Mouse (Mus musculus) forebrain, postnatal 0 days (tissue): ENCODE results near the gene Sirt1. TPM values are rescaled to one million over a fixed set of nuclear protein-coding genes. Genes with fewer than 3 reads are reported as not detected.
"Not testable (repeated sequence)": the region's sequence is repeated elsewhere in the genome, so short reads cannot be mapped to it uniquely, and the experiment has no call there.

ENCODE experiments used
- ATAC-seq: fragments of 200-750 bp; cut with Nextera tagmentation; 2 replicates; pipeline ENCODE4 v1.8.0; 2017; ENCODE audit warnings: mild to moderate bottlenecking, moderate library complexity
- DNase-seq: peaks from one replicate; pipeline ENCODE4 v3.0.0-alpha.2; 2015
- H3K27ac ChIP-seq: fragments of 300-500 bp; sonication (generic); 2 replicates; pipeline ENCODE4 v1.5.1; 2014; ENCODE audit warnings: low read depth, mild to moderate bottlenecking, antibody characterized with exemption, low read length, moderate library complexity, mixed read lengths
- H3K27me3 ChIP-seq: fragments of 300-500 bp; sonication (generic); 2 replicates; pipeline ENCODE4 v1.6.1; 2014; ENCODE audit warnings: mild to moderate bottlenecking, low read length, mixed read lengths; ENCODE audit not compliant: insufficient read depth
- H3K36me3 ChIP-seq: fragments of 300-500 bp; sonication (generic); 2 replicates; pipeline ENCODE4 v1.6.1; 2014; ENCODE audit warnings: mild to moderate bottlenecking, moderate library complexity; ENCODE audit not compliant: insufficient read depth
- H3K4me1 ChIP-seq: fragments of 300-500 bp; sonication (generic); 2 replicates; pipeline ENCODE4 v1.6.1; 2014; ENCODE audit warnings: antibody characterized with exemption; ENCODE audit not compliant: insufficient read depth
- H3K4me2 ChIP-seq: fragments of 300-500 bp; sonication (generic); 2 replicates; pipeline ENCODE4 v1.6.1; 2014; ENCODE audit warnings: low read depth, mild to moderate bottlenecking, moderate library complexity
- H3K4me3 ChIP-seq: fragments of 300-500 bp; sonication (generic); 2 replicates; pipeline ENCODE4 v1.5.1; 2014; ENCODE audit warnings: low read depth, low read length, mixed read lengths
- H3K9ac ChIP-seq: fragments of 300-500 bp; sonication (generic); 2 replicates; pipeline ENCODE4 v1.6.1; 2014; ENCODE audit warnings: mild to moderate bottlenecking
- H3K9me3 ChIP-seq: fragments of 300-500 bp; sonication (generic); 2 replicates; pipeline ENCODE4 v1.6.1; 2016; ENCODE audit warnings: low read length
- CTCF ChIP-seq: sonication (generic); IDR thresholded peaks from 2 replicates; pipeline ENCODE4 v1.5.1; 2016; ENCODE audit warnings: antibody characterized with exemption, control low read depth, low read depth
- WGBS: fragments of 180-500 bp; shearing (Covaris S2); extraction: QIAGEN DNeasy Blood & Tissue Kit; methylation state at CpG from one replicate; pipeline ENCODE4 v1.1.7; 2014; 5-methylcytosine and 5-hydroxymethylcytosine counted together
- polyA plus RNA-seq: library from polyadenylated mRNA; unstranded; fragments of >200 nt; fragmentation: Nextera tagmentation; extraction: Ambion mirVana; gene quantifications from 2 replicates; pipeline ENCODE4 v1.2.1, GENCODE M21; 2015
- total RNA-seq: library from RNA; depleted of rRNA; stranded (reverse); fragments of >200 nt; gene quantifications from 2 replicates; pipeline ENCODE4 v1.2.3, GENCODE M21; 2014

Sirt1 gene
- total and polyA plus RNA-seq, 2 experiments from 2014 or later, result 3.3 to 28.3 TPM

DNA sequence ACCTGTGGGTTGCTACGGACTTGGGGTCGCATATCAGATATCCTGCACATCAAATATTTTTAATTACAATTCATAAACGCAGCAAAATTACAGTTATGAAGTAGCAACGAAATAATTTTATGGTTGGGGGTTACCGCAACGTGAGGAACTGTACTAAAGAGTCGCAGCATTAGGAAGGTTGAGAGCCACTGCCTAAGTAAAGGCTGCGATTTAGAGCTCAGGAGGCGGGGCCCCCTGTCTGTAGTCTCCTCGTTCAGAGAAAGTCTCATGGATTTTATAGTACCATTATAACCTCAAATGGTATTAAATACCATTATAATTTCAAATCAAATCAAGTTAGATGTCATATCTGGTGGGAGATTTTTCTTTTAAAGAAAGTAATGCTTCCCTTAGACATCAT, 5.5 kb upstream of the Sirt1 start:
- no peaks in the 10 kb centered on the region for H3K27me3 ChIP-seq
- no peaks in the 10 kb centered on the region for H3K36me3 ChIP-seq
- DNase-seq (peak; percentile 7), ATAC-seq (no peak)
- peak overlapping the region; percentile 67 for H3K4me2 ChIP-seq
- WGBS, result 3% methylated on average over 10 of the region's 10 CpGs
- H3K4me3 ChIP-seq, result peak overlapping the region; percentile 56
- no peak for TF ChIP-seq CTCF
- H3K27ac ChIP-seq, result no peak overlapping the region
- H3K9me3 ChIP-seq, result no peaks in the 10 kb centered on the region
- peak overlapping the region; percentile 55 for H3K9ac ChIP-seq
- no peaks in the 10 kb centered on the region for H3K4me1 ChIP-seq

DNA sequence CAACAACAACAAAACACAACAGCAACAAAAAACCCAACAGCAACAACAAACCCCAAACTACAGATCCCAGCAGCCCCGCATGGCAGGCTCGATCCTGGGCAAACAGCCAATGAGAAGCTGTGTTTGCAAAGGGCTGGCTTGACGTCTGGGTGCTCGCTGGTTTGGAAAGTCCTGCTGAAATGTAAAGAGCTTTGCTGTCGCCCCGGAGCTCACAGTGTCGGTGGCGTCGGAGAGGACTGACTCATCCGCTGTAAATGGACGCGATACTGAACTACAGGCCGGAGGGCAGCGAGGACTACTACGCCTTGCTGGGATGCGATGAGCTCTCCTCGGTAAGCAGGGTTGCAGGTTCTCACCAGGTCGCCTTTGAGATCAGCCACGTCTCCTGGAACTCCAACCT, 4.9 kb upstream of the Sirt1 start:
- WGBS, result 2% methylated on average over 19 of the region's 19 CpGs
- peak overlapping the region; percentile 56 for H3K4me3 ChIP-seq
- peak overlapping the region; percentile 55 for H3K9ac ChIP-seq
- TF ChIP-seq CTCF, result no peak
- H3K27ac ChIP-seq, result peak overlapping the region; percentile 16; the same call in 1 of the 2 replicates
- no peaks in the 10 kb centered on the region for H3K36me3 ChIP-seq
- no peaks in the 10 kb centered on the region for H3K27me3 ChIP-seq
- H3K4me1 ChIP-seq, result 0 out of 2 replicates have a peak, but pooled peaks cover 5% of the 10 kb centered on the region
- ATAC-seq (peak; percentile 58), DNase-seq (peak; percentile 89)
- peak overlapping the region; percentile 67 for H3K4me2 ChIP-seq
- H3K9me3 ChIP-seq, result no peaks in the 10 kb centered on the region

DNA sequence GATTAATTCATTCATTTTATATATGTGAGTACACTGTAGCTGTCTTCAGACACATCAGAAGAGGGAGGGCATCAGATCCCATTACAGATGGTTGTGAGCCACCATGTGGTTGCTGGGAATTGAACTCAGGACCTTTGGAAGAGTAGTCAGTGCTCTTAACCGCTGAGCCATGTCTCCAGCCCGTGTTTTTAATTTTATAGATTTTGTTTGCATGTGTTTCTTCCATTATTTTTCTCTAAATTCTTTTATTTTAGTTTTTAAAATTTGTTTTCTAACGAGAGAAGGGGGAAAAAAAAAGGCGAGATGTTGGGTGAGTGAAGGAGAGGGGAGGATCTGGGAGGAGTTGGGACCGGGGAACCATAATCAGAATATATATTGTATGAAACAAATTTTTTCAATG, 4.4 kb upstream of the Sirt1 start:
- peak overlapping the region; percentile 55; the same call in 1 of the 2 replicates for H3K9ac ChIP-seq
- not testable (repeated sequence) for DNase-seq, H3K9me3 ChIP-seq, H3K27ac ChIP-seq, ATAC-seq, H3K36me3 ChIP-seq, H3K4me1 ChIP-seq, H3K27me3 ChIP-seq
- WGBS, result 20% methylated on average over 5 of the region's 5 CpGs
- peak overlapping the region; percentile 67 for H3K4me2 ChIP-seq
- H3K4me3 ChIP-seq, result peak overlapping the region; percentile 56

DNA sequence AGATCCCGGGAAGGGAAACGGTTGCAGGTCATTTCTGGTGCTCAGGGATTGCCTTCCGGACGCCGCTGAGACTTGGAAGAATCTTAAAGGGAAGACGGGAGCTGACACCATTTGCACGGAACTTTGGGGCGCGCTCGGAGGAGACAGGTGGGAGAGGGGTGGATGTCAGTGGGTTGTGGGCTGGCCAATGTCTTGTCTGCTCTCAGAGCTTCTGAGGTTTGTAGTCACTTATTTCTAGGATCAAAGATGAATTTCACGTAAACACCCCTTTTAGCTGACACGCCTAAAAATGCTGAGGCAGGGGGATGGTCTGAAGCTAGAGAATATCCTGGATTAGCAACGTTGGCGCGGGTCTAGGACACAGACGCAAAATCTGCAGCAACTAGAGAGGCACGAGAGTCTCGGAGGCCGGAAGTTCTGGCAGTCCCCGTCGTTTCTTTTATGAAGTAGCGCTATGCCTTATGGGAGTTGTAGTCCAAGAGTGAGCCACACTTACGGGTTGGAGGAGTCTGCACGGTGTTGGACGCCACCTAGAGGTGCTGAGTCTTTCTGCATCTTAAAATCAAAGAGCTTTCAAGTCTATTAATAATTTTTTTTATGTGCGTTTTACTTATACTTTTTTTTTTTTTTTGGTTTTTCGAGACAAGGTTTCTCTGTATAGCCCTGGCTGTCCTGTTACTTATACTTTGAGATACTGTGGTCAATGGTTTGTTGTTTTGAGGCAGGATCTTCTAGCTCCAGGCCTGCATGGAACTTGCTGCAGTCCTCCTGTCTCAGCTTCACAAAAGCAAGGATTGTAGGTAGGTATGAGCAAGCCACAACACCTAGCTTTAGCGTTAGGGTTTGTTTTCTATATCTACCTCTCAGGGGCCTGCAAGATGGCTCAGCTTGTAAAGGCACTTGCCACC, 1.1 kb upstream of the Sirt1 start, which contains the start of gene Dnajc12:
Gene Dnajc12, plus strand, starts transcription at position 72 of the 908 bp plus-strand sequence.
- H3K27ac ChIP-seq, result peak within 1 kb of the TSS; percentile 60; the same call in 1 of the 2 replicates
- peak; percentile 84 for TF ChIP-seq CTCF
- under 1% methylated on average over 28 of the region's 28 CpGs for WGBS
- peak; percentile 97 for DNase-seq
- H3K36me3 ChIP-seq, result no peaks in the 10 kb centered on the region
- peak; percentile 99 for ATAC-seq
- H3K4me1 ChIP-seq, result 0 out of 2 replicates have a peak, but pooled peaks cover 6% of the 10 kb centered on the region
- no peaks in the 10 kb centered on the region for H3K9me3 ChIP-seq
- no peaks in the 10 kb centered on the region for H3K27me3 ChIP-seq
- H3K9ac ChIP-seq, result peak within 1 kb of the TSS; percentile 59
- H3K4me3 ChIP-seq, result peak within 1 kb of the TSS; percentile 56
- H3K4me2 ChIP-seq, result peak within 1 kb of the TSS; percentile 79

DNA sequence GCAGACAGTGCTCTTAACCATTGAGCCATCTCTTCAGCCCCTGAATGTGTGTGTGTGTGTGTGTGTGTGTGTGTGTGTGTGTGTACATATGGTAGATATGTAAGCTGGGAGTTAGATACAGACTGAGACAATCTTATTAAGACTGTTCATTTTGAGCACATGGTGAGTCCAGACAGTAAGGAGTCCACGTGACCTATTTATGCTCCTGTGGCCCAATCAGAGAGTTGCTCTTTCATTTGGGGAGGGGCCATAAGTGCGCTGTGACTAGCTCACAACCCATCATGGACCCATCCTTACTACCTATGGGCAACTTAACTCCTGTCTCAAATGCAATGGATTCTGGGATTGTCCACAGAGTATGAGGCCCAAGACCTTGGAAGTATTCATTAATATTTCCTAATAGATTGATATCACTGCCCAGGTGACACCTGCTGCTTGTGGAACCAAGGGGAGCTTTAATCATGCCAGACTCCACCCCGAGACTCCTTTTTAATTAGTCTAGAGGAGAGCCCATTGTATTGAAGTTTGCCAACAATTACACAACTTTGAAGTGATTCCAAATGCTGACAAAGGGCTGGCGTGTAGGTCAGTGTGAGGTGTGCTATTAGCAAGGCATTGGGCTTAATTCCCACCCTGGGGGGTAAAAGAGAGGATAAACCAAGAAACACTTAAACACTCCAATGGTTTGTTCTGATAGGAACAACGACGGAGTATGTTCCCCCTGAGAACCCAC, 2.4 kb downstream of the Sirt1 start:
- WGBS, result 42% methylated on average over 6 of the region's 6 CpGs
- no peak overlapping the region for H3K9ac ChIP-seq
- DNase-seq (no peak), ATAC-seq (no peak)
- 0 out of 2 replicates have a peak, but pooled peaks cover 6% of the 10 kb centered on the region for H3K4me1 ChIP-seq
- H3K4me2 ChIP-seq, result no peak overlapping the region
- H3K27me3 ChIP-seq, result no peaks in the 10 kb centered on the region
- no peak overlapping the region for H3K4me3 ChIP-seq
- no peaks in the 10 kb centered on the region for H3K36me3 ChIP-seq
- TF ChIP-seq CTCF, result no peak
- no peak overlapping the region for H3K27ac ChIP-seq
- no peaks in the 10 kb centered on the region for H3K9me3 ChIP-seq

DNA sequence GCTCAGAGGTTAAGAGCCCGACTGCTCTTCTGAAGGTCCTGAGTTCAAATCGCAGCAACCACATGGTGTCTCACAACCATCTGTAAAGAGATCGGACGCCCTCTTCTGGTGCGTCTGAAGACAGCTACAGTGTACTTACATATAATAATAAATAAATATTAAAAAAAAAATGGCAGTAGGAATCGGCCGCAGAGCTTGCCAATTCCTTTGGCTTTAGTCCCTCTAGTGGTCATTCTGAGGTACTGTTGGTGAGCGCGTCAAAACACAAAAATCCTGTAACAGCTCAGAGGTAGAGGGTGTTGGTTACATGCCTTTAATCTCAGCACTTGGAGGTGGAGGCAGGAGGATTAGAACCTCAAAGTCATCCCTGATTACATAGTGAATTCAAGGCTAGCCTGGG, 4.0 kb downstream of the Sirt1 start:
- Histone ChIP-seq H3K4me1 (0 out of 2 replicates have a peak, but pooled peaks cover 6% of the 10 kb centered on the region), H3K4me3 (no peak overlapping the region), H3K36me3 (no peaks in the 10 kb centered on the region), H3K27ac (no peak overlapping the region), H3K9me3 (no peaks in the 10 kb centered on the region), H3K9ac (no peak overlapping the region), H3K27me3 (no peaks in the 10 kb centered on the region), H3K4me2 (no peak overlapping the region)
- peak; percentile 90 for TF ChIP-seq CTCF
- 19% methylated on average over 9 of the region's 9 CpGs for WGBS
- peak; percentile 88 for DNase-seq
- peak; percentile 12; the same call in 1 of the 2 replicates for ATAC-seq

DNA sequence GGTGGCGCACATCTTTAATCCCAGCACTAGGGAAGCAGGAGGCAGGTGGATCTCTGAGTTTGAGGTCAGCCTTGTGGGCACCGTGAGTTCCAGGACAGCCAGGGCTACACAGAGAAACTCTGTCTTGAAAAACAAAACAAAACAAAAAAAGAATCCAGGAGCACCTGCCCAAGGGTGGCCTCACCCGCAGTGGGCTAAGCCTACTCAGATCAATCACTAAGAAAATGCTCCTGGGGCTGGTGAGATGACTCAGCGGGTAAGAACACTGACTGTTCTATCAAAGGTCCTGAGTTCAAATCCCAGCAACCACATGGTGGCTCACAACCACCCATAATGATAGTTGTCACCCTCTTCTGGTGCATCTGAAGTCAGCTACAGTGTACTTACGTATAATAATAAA, 5.2 kb downstream of the Sirt1 start:
- no peak overlapping the region for H3K27ac ChIP-seq
- no peaks in the 10 kb centered on the region for H3K27me3 ChIP-seq
- no peak overlapping the region for H3K4me2 ChIP-seq
- no peak for DNase-seq
- H3K4me3 ChIP-seq, result no peak overlapping the region
- no peak for ATAC-seq
- no peak for TF ChIP-seq CTCF
- 83% methylated on average over 5 of the region's 5 CpGs for WGBS
- no peak overlapping the region for H3K9ac ChIP-seq
- H3K9me3 ChIP-seq, result no peaks in the 10 kb centered on the region
- H3K4me1 ChIP-seq, result no peaks in the 10 kb centered on the region
- H3K36me3 ChIP-seq, result no peaks in the 10 kb centered on the region
